ENCODE assay signal across 22 mouse cellular contexts in the genomic region with DNA sequence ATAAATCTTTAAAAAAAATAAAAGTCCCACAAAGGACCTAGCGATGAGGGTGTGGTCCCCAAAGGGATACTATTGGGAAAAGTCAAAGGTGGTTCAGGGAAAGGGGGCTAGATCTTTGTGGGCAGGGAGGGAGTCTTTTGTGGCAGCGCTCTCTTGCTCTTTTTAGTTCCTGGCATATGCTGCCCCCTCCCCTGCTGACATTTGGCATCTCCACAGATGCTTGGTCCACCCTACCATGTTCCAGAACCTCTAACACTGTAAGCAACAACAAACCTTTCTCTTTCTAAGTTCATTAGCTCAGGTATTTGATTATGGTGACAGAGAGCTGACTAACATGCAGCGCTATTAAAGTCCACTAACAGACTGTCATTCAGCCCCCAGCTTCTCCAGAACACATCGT.
DNase-seq lines count a peak whose midpoint lies in the region; ATAC-seq and TF ChIP-seq lines count a peak whose summit lies in the region.
"Had no signal": no experiment of that assay in that cellular context is flagged by ENCODE, and none has a peak within 500 bp of the region (broad histone marks: within the 10 kb centered on the region; RNA-seq: fewer than 3 reads in every experiment).

No protein-coding gene starts in this region.

- no peaks in the 10 kb centered on the region for H3K9me3 ChIP-seq in forebrain, embryonic 12.5 days
- peaks cover 8% of the 10 kb centered on the region; the same call in 1 of the 2 replicates for H3K9me3 ChIP-seq in forebrain, embryonic 10.5 days
- H3K9me3 ChIP-seq in heart, postnatal 0 days (replicated peaks; ENCODE audit: control insufficient read depth, low read length) = no peaks in the 10 kb centered on the region
- H3K9me3 ChIP-seq in forebrain, embryonic 15.5 days = no peaks in the 10 kb centered on the region; the same call in 1 of the 2 replicates
- H3K9me3 ChIP-seq in midbrain, embryonic 13.5 days = no peaks in the 10 kb centered on the region
- H3K9me3 ChIP-seq: G1E; limb, embryonic 13.5 days; liver, embryonic 13.5 days; lung, embryonic 15.5 days had no signal

- no peak overlapping the region for H3K4me2 ChIP-seq in forebrain, embryonic 12.5 days
- no peak overlapping the region for H3K4me2 ChIP-seq in heart, postnatal 0 days (ENCODE audit: low read depth, low read length)
- no peak overlapping the region for H3K4me2 ChIP-seq in forebrain, embryonic 15.5 days (replicated peaks)
- H3K4me2 ChIP-seq in midbrain, embryonic 13.5 days (replicated peaks) = no peak overlapping the region
- H3K4me2 ChIP-seq: limb, embryonic 13.5 days; liver, embryonic 13.5 days; lung, embryonic 15.5 days had no signal

- no peak overlapping the region for H3K4me3 ChIP-seq in forebrain, embryonic 12.5 days (replicated peaks)
- H3K4me3 ChIP-seq in forebrain, embryonic 10.5 days = no peak overlapping the region
- no peak overlapping the region for H3K4me3 ChIP-seq in heart, postnatal 0 days (ENCODE audit: low read depth, low read length)
- no peak overlapping the region for H3K4me3 ChIP-seq in forebrain, embryonic 15.5 days
- no peak overlapping the region for H3K4me3 ChIP-seq in midbrain, embryonic 13.5 days (replicated peaks)
- H3K4me3 ChIP-seq: limb, embryonic 13.5 days; liver, embryonic 13.5 days; lung, embryonic 15.5 days had no signal

- peak overlapping the region; percentile 47; the same call in 1 of the 2 replicates for H3K27ac ChIP-seq in forebrain, embryonic 12.5 days
- H3K27ac ChIP-seq in forebrain, embryonic 10.5 days = no peak overlapping the region
- H3K27ac ChIP-seq in heart, postnatal 0 days (ENCODE audit: low read depth) = peak overlapping the region; percentile 12; the same call in 1 of the 2 replicates
- 0 out of 2 replicates have a peak overlapping the region, but pooled peaks have one; percentile 31 for H3K27ac ChIP-seq in forebrain, embryonic 15.5 days (replicated peaks)
- peak overlapping the region; percentile 74; the same call in 1 of the 2 replicates for H3K27ac ChIP-seq in midbrain, embryonic 13.5 days
- H3K27ac ChIP-seq: kidney, postnatal 0 days; limb, embryonic 13.5 days; liver, embryonic 13.5 days; lung, embryonic 15.5 days; stomach, postnatal 0 days had no signal

- no peak for TF ChIP-seq EP300 in heart, postnatal 0 days (IDR thresholded peaks at IDR 0.05; ENCODE audit: low read depth)

- no peak for DNase-seq in forebrain, embryonic 10.5 days (ENCODE audit: extremely low spot score, low spot score)
- DNase-seq in heart, postnatal 0 days (ENCODE audit: low spot score) = no peak
- DNase-seq in heart, postnatal 14 days = no peak
- no peak for DNase-seq in adrenal gland, adult 2 months
- DNase-seq in urinary bladder, postnatal 14 days (ENCODE audit: low spot score) = no peak
- DNase-seq: adrenal gland, postnatal 14 days; cerebellum, postnatal 36 days; gastrocnemius, postnatal 10 days; layer of hippocampus, postnatal 36 days; liver, embryonic 13.5 days; lung, postnatal 4 days; retina, postnatal 1 day had no signal

- TF ChIP-seq CTCF in heart, postnatal 0 days (IDR thresholded peaks at IDR 0.05; ENCODE audit: low read depth) = no peak

- H3K27me3 ChIP-seq in forebrain, embryonic 12.5 days = no peaks in the 10 kb centered on the region
- no peaks in the 10 kb centered on the region for H3K27me3 ChIP-seq in forebrain, embryonic 10.5 days (ENCODE audit: poor library complexity, severe bottlenecking)
- H3K27me3 ChIP-seq in heart, postnatal 0 days (ENCODE audit: control insufficient read depth, insufficient read depth, low read length) = no peaks in the 10 kb centered on the region
- H3K27me3 ChIP-seq in forebrain, embryonic 15.5 days = no peaks in the 10 kb centered on the region
- H3K27me3 ChIP-seq in midbrain, embryonic 13.5 days = no peaks in the 10 kb centered on the region
- H3K27me3 ChIP-seq: limb, embryonic 13.5 days; liver, embryonic 13.5 days; lung, embryonic 15.5 days had no signal

- peaks cover 12% of the 10 kb centered on the region for H3K4me1 ChIP-seq in forebrain, embryonic 12.5 days
- H3K4me1 ChIP-seq in forebrain, embryonic 10.5 days = peaks cover 20% of the 10 kb centered on the region
- H3K4me1 ChIP-seq in heart, postnatal 0 days (ENCODE audit: control insufficient read depth, insufficient read depth) = peaks cover 4% of the 10 kb centered on the region; the same call in 1 of the 2 replicates
- H3K4me1 ChIP-seq in forebrain, embryonic 15.5 days = peaks cover 19% of the 10 kb centered on the region
- peaks cover 13% of the 10 kb centered on the region for H3K4me1 ChIP-seq in midbrain, embryonic 13.5 days (replicated peaks)
- H3K4me1 ChIP-seq: limb, embryonic 13.5 days had no signal

- WGBS in forebrain, embryonic 12.5 days = 83% methylated on average over 4 of the region's 4 CpGs
- 92% methylated on average over 4 of the region's 4 CpGs for WGBS in forebrain, embryonic 10.5 days
- 89% methylated on average over 4 of the region's 4 CpGs for WGBS in heart, postnatal 0 days
- WGBS in forebrain, embryonic 15.5 days = 73% methylated on average over 4 of the region's 4 CpGs
- WGBS in midbrain, embryonic 13.5 days = 84% methylated on average over 4 of the region's 4 CpGs

- no peak overlapping the region for H3K9ac ChIP-seq in forebrain, embryonic 12.5 days
- no peak overlapping the region for H3K9ac ChIP-seq in heart, postnatal 0 days (replicated peaks; ENCODE audit: low read depth, low read length)
- no peak overlapping the region for H3K9ac ChIP-seq in forebrain, embryonic 15.5 days (replicated peaks)
- no peak overlapping the region for H3K9ac ChIP-seq in midbrain, embryonic 13.5 days (replicated peaks)
- H3K9ac ChIP-seq: limb, embryonic 13.5 days; liver, embryonic 13.5 days; lung, embryonic 15.5 days had no signal

- intact Hi-C loops in heart, postnatal 14 days (cut with DNase I) = no loop called here

- ATAC-seq in forebrain, embryonic 12.5 days (ENCODE audit: low FRiP score) = no peak
- ATAC-seq in heart, postnatal 0 days (ENCODE audit: insufficient read depth, low read depth) = no peak
- no peak for ATAC-seq in forebrain, embryonic 15.5 days (replicated peaks)
- no peak for ATAC-seq in midbrain, embryonic 13.5 days
- ATAC-seq: activated CD4-positive, CD25-positive, alpha-beta regulatory T cell, adult 4 months; intestine, postnatal 0 days had no signal

- no peaks in the 10 kb centered on the region; the same call in 1 of the 2 replicates for H3K36me3 ChIP-seq in forebrain, embryonic 12.5 days (replicated peaks)
- H3K36me3 ChIP-seq in forebrain, embryonic 10.5 days (replicated peaks) = peaks cover 20% of the 10 kb centered on the region
- H3K36me3 ChIP-seq in heart, postnatal 0 days (replicated peaks; ENCODE audit: control insufficient read depth, insufficient read depth, low read length) = peaks cover 11% of the 10 kb centered on the region; the same call in 1 of the 2 replicates
- no peaks in the 10 kb centered on the region for H3K36me3 ChIP-seq in forebrain, embryonic 15.5 days
- H3K36me3 ChIP-seq in midbrain, embryonic 13.5 days = no peaks in the 10 kb centered on the region
- H3K36me3 ChIP-seq: limb, embryonic 13.5 days; lung, embryonic 15.5 days had no signal
